Mouse (Mus musculus) G1E (cell line): Measurements from ENCODE around the gene Fstl1.

Source experiments
- CTCF ChIP-seq: IDR thresholded peaks from 2 replicates; pipeline ENCODE4 v1.5.1; 2012; ENCODE audit warnings: low read depth, low read length, inconsistent platforms, mixed read lengths
- GATA1 ChIP-seq: IDR thresholded peaks from 2 replicates; pipeline ENCODE4 v1.6.1; 2012; ENCODE audit warnings: borderline replicate concordance, low read length, inconsistent platforms, mixed read lengths
- POLR2AphosphoS5 ChIP-seq: IDR thresholded peaks from 2 replicates; pipeline ENCODE4 v1.6.1; 2012; ENCODE audit warnings: low read depth, low read length, inconsistent platforms; ENCODE audit not compliant: insufficient replicate concordance
- TAL1 ChIP-seq: conservative IDR thresholded peaks from 2 replicates; pipeline ENCODE4 v1.6.1; 2012; ENCODE audit warnings: low read depth, low read length, inconsistent platforms, mixed read lengths

DNA sequence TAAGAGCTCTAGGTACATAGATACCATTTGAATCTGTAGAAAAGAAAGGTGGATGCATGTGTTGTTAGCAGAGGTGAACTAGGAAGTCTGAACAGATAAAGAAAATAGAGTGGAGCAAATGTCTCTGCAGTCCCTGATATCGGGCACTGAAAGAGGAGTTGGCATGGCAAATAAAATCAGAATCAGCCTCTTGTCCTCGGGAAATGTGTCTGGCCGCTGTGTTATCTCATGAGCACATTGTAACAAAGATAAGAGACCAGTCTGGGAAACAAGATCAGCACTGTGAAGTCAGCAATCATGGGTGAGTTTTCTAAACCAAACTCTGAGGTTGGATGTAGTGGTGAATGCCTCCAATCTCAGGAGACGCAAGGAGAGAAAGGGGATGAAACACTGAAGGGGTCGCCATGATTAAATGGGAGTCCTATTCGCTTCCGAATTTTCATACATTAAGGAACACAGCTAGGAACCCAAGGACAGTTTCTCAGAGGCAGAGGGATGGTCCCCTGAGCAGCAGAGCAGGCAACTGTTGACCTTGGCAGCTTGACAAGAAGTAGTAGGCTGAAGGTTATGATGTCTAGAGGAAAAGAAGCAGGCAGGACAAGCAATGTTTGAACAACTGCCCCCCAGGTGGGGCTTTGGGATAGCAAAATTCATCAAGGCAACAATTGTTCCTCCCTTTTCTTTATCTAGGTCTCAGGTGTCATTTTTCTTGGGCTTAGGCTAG is 68.7 kb downstream of the Fstl1 start:
- TF ChIP-seq CTCF = no peak
- TF ChIP-seq GATA1 = no peak
- TF ChIP-seq TAL1 = no peak
- no peak for TF ChIP-seq POLR2AphosphoS5
